Mouse (Mus musculus): ENCODE measurements around the gene Fance.

DNA sequence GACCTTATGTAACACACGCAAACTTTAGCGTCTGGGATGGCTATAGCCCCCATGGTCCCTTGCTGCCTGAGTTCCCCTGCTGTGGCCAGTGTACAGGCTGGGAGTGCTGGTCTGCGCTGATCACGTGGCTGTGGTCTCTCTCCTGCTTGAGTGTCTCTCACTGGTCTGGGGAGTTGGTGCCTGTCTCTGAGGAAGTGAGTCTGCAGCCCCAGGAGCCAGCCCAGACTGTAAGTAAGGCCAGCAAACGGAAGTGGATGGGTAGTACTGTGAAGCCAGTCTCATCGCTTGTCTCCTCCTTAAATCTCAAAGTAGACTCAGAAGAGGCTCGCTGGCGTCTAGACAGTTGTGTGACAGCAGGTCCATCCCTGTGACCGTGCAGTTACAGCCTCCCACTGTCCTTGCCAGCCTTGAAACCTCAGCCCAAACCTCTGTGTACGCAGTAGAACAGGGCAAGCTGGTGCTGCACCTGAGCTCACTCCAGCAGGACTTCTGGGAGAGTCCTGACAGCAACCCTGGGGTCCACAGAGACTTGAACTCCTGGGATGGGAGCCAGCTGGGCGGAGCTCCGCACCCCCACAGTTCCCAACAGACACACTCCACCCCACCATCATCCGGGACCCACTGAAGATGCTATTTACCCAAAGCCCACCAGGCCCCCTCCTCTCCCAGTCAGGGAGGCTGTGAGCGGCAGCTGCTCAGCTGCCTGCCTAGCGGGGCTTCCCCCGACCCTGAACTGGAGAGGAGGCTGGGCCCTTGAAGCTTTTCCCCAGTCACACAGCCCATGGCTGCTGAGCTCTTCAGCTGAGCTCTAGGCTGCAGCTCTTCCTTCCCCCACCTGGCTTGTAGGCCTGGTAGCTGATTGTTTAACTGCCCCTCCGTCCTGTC is 18.6 kb upstream of the Fance start:
- no peak for TF ChIP-seq CTCF (IDR thresholded peaks at IDR 0.05; ENCODE audit: low read depth, low read length)
- no peak for TF ChIP-seq POLR2A (IDR thresholded peaks at IDR 0.05; ENCODE audit: extremely low read depth, insufficient read depth, low read length)

Data from liver, adult 2 months (tissue).